Mouse (Mus musculus): ENCODE measurements around the gene Sema3c. TPM values are rescaled to one million over a fixed set of nuclear protein-coding genes. Genes with fewer than 3 reads are reported as not detected.

Sema3c gene
- polyA plus RNA-seq, 1 experiment: 0.61 TPM

DNA sequence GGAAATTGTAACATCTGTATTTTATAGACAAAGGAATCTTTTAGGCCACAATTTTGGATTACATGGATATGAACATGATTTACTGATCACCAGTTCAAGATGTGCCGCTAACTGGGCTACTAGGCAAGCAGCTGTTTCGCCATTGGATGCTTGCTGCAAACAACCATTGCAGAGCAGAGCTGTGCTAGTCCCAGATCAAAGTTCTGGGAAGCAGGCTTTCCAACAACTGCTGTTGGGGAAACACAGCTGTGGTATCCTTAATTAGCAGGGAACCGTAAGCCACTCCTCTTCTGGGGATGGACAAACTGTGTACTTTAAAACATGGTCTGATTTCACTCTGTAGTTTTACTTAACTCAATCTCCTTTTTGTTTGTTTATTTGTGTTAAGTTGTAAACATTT, 130.1 kb downstream of the Sema3c start:
- TF ChIP-seq FOSL1 (IDR thresholded peaks at IDR 0.05; ENCODE audit: insufficient read depth, low read length, poor library complexity, severe bottlenecking) (no peak), MYOD1 (IDR thresholded peaks at IDR 0.05; ENCODE audit: control insufficient read depth, insufficient read length, low read depth) (no peak), CEBPB (IDR thresholded peaks at IDR 0.05; ENCODE audit: low read depth) (no peak), USF1 (IDR thresholded peaks at IDR 0.05; ENCODE audit: low read depth) (no peak), CTCF (IDR thresholded peaks at IDR 0.05; ENCODE audit: control insufficient read depth, insufficient read depth, insufficient read length) (no peak), MAX (IDR thresholded peaks at IDR 0.05) (no peak), MYOG (IDR thresholded peaks at IDR 0.05; ENCODE audit: control insufficient read depth, extremely low read depth, insufficient read length) (no peak)
- H3K4me3 ChIP-seq (ENCODE audit: insufficient read depth, poor library complexity, severe bottlenecking): no peak overlapping the region

DNA sequence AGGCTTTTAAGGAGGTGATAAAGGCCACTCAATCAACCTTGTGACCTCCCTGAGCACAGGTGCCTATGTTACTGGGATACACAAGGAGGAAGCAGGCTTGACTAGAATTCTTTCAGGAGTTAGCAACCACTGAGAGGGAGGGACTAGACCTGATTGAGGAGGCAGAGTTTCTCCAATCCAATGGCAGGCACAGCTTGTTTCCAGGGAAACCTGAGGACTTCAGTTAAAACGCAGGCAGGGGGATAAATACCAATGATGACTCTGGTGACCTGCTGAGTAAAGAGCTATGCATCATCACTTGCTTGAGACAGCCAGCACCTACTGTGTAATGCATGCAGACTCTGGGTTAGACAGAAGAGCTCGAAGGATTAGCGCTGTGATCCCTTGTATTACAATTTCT, 133.0 kb downstream of the Sema3c start:
- Histone ChIP-seq H3K27me3 (ENCODE audit: control insufficient read depth, insufficient read depth, insufficient read length) (no peaks in the 10 kb centered on the region), H3K79me3 (ENCODE audit: low read depth) (no peaks in the 10 kb centered on the region), H3K4me3 (ENCODE audit: insufficient read depth, poor library complexity, severe bottlenecking) (no peak overlapping the region), H3ac (ENCODE audit: control insufficient read depth, insufficient read length, low read depth) (no peak overlapping the region), H3K79me2 (ENCODE audit: control insufficient read depth, insufficient read depth) (no peaks in the 10 kb centered on the region), H3K36me3 (ENCODE audit: control insufficient read depth, insufficient read depth) (no peaks in the 10 kb centered on the region)
- TF ChIP-seq CTCF (IDR thresholded peaks at IDR 0.05; ENCODE audit: control insufficient read depth, insufficient read depth, insufficient read length) (no peak), FOSL1 (IDR thresholded peaks at IDR 0.05; ENCODE audit: insufficient read depth, low read length, poor library complexity, severe bottlenecking) (no peak), MAX (IDR thresholded peaks at IDR 0.05) (no peak)

More for the DNA sequence above, 130.1 kb downstream of the Sema3c start:
- H3ac ChIP-seq (ENCODE audit: control insufficient read depth, insufficient read length, low read depth): no peak overlapping the region
- no peaks in the 10 kb centered on the region for H3K27me3 ChIP-seq (ENCODE audit: control insufficient read depth, insufficient read depth, insufficient read length)
- H3K36me3 ChIP-seq (ENCODE audit: control insufficient read depth, insufficient read depth): no peaks in the 10 kb centered on the region
- H3K79me3 ChIP-seq (ENCODE audit: low read depth): no peaks in the 10 kb centered on the region
- H3K79me2 ChIP-seq (ENCODE audit: control insufficient read depth, insufficient read depth): no peaks in the 10 kb centered on the region

DNA sequence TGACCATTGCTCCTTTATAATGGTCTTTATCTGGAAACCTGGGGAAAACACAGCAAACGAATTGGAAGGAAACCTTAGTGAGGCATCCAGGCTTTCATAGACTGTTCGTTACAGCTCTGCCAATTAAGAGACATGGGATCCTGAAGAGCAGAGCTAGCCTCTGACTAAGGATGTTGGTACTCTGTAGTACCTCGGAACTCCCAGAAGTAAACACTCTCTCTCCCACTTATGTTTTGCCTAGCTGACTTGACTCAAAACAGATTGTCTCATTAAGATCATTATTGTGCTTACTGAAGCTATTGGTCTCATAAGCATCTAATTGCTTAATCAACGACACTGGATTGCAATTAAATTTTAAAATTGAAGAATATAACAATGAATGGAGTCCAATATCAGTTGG, 138.3 kb downstream of the Sema3c start:
- Histone ChIP-seq H3ac (ENCODE audit: control insufficient read depth, insufficient read length, low read depth) (no peak overlapping the region), H3K27me3 (ENCODE audit: control insufficient read depth, insufficient read depth, insufficient read length) (no peaks in the 10 kb centered on the region), H3K79me3 (ENCODE audit: low read depth) (no peaks in the 10 kb centered on the region), H3K79me2 (ENCODE audit: control insufficient read depth, insufficient read depth) (no peaks in the 10 kb centered on the region), H3K4me3 (ENCODE audit: insufficient read depth, poor library complexity, severe bottlenecking) (no peak overlapping the region), H3K36me3 (ENCODE audit: control insufficient read depth, insufficient read depth) (no peaks in the 10 kb centered on the region)
- no peak for TF ChIP-seq USF1 (IDR thresholded peaks at IDR 0.05; ENCODE audit: low read depth)

DNA sequence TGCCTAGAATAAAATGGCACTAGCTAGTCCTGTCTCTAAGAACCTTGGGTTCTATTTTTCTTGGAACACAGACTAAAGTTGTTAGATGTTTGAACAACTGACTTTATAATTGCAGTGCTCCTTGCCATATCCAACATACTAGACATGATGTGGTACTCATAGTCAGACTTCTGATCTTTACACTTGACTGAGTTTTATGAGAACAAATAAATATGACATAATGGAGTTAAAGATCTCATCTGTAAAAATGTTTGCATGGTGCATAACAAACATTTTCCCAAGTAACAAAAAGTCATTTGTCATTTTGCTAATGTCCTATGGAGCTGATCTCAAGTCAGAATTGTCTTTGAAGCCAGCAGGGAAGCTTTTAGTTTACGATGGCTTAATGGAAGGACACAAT, 141.1 kb downstream of the Sema3c start:
- H3K79me3 ChIP-seq (ENCODE audit: low read depth): no peaks in the 10 kb centered on the region
- H3K79me2 ChIP-seq (ENCODE audit: control insufficient read depth, insufficient read depth): no peaks in the 10 kb centered on the region
- H3K4me3 ChIP-seq (ENCODE audit: insufficient read depth, poor library complexity, severe bottlenecking): no peak overlapping the region
- TF ChIP-seq USF1 (IDR thresholded peaks at IDR 0.05; ENCODE audit: low read depth) (no peak), CEBPB (IDR thresholded peaks at IDR 0.05; ENCODE audit: low read depth) (no peak), MAX (IDR thresholded peaks at IDR 0.05) (no peak), FOSL1 (IDR thresholded peaks at IDR 0.05; ENCODE audit: insufficient read depth, low read length, poor library complexity, severe bottlenecking) (no peak), CTCF (IDR thresholded peaks at IDR 0.05; ENCODE audit: control insufficient read depth, insufficient read depth, insufficient read length) (no peak), MYOD1 (IDR thresholded peaks at IDR 0.05; ENCODE audit: control insufficient read depth, insufficient read length, low read depth) (no peak)
- no peaks in the 10 kb centered on the region for H3K36me3 ChIP-seq (ENCODE audit: control insufficient read depth, insufficient read depth)
- H3ac ChIP-seq (ENCODE audit: control insufficient read depth, insufficient read length, low read depth): no peak overlapping the region
- no peaks in the 10 kb centered on the region for H3K27me3 ChIP-seq (ENCODE audit: control insufficient read depth, insufficient read depth, insufficient read length)

DNA sequence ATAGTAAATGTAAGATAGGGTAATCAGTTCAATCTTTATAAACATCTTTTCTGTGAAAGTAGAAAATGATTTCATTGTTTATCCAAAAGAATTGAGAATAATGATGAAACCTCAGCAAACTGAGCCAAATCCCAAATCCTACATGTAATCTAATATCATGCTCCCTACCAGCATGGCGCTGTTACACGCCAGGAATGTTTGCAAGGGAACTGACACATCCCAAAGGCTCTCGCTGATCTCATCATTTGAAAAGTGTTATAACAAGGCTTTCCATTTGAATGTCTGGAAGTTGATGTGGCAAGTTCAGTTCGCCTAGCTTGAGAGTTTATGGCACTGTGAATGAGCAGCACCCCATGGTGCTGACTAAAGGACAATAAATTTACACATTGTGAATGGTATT, 145.9 kb downstream of the Sema3c start:
- Histone ChIP-seq H3K79me2 (ENCODE audit: control insufficient read depth, insufficient read depth) (no peaks in the 10 kb centered on the region), H3K36me3 (ENCODE audit: control insufficient read depth, insufficient read depth) (no peaks in the 10 kb centered on the region), H3K4me3 (ENCODE audit: insufficient read depth, poor library complexity, severe bottlenecking) (no peak overlapping the region), H3K79me3 (ENCODE audit: low read depth) (no peaks in the 10 kb centered on the region), H3K27me3 (ENCODE audit: control insufficient read depth, insufficient read depth, insufficient read length) (no peaks in the 10 kb centered on the region), H3ac (ENCODE audit: control insufficient read depth, insufficient read length, low read depth) (no peak overlapping the region)
- TF ChIP-seq USF1 (IDR thresholded peaks at IDR 0.05; ENCODE audit: low read depth) (no peak), MYOD1 (IDR thresholded peaks at IDR 0.05; ENCODE audit: control insufficient read depth, insufficient read length, low read depth) (no peak), CTCF (IDR thresholded peaks at IDR 0.05; ENCODE audit: control insufficient read depth, insufficient read depth, insufficient read length) (no peak), CEBPB (IDR thresholded peaks at IDR 0.05; ENCODE audit: low read depth) (no peak)

DNA sequence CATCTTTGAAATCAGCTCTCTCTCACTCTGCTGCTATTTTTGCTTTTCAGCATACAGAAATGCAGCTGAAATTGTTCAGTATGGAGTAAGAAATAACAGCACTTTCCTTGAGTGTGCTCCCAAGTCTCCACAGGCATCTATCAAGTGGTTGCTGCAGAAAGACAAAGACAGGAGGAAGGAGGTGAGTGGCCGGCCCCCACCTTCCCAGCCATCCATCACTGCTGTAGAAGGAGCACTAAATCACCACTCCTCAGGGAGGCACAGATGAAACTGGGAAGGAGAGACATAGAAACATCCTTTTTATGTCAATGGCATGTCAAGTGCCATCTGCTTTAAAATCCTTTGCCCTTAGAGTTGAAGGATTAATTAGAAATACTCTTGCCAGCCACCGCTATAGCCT, 149.9 kb downstream of the Sema3c start:
- H3K79me2 ChIP-seq (ENCODE audit: control insufficient read depth, insufficient read depth): no peaks in the 10 kb centered on the region
- H3ac ChIP-seq (ENCODE audit: control insufficient read depth, insufficient read length, low read depth): no peak overlapping the region
- no peaks in the 10 kb centered on the region for H3K27me3 ChIP-seq (ENCODE audit: control insufficient read depth, insufficient read depth, insufficient read length)
- H3K79me3 ChIP-seq (ENCODE audit: low read depth): no peaks in the 10 kb centered on the region
- H3K4me3 ChIP-seq (ENCODE audit: insufficient read depth, poor library complexity, severe bottlenecking): no peak overlapping the region
- H3K36me3 ChIP-seq (ENCODE audit: control insufficient read depth, insufficient read depth): no peaks in the 10 kb centered on the region
- no peak for TF ChIP-seq MYOG (IDR thresholded peaks at IDR 0.05; ENCODE audit: control insufficient read depth, extremely low read depth, insufficient read length)
- TF ChIP-seq CTCF (IDR thresholded peaks at IDR 0.05; ENCODE audit: control insufficient read depth, insufficient read depth, insufficient read length): no peak
- no peak for TF ChIP-seq FOSL1 (IDR thresholded peaks at IDR 0.05; ENCODE audit: insufficient read depth, low read length, poor library complexity, severe bottlenecking)
- TF ChIP-seq CEBPB (IDR thresholded peaks at IDR 0.05; ENCODE audit: low read depth): no peak
- no peak for TF ChIP-seq MAX (IDR thresholded peaks at IDR 0.05)
- no peak for TF ChIP-seq USF1 (IDR thresholded peaks at IDR 0.05; ENCODE audit: low read depth)
- no peak for TF ChIP-seq MYOD1 (IDR thresholded peaks at IDR 0.05; ENCODE audit: control insufficient read depth, insufficient read length, low read depth)
